Mouse (Mus musculus) layer of hippocampus, adult 2 months (tissue): Measurements from ENCODE around the gene Fbp2. TPM values are rescaled to one million over a fixed set of nuclear protein-coding genes. Genes with fewer than 3 reads are reported as not detected.
"Not testable (repeated sequence)": the region's sequence is repeated elsewhere in the genome, so short reads cannot be mapped to it uniquely, and the experiment has no call there.

Experiments
- DNase-seq, 2 experiments: peaks; one replicate each; pipeline ENCODE4 v3.0.0; 2022; ENCODE audit warnings: low spot score in 2 of 2
- H3K27ac ChIP-seq: fragments of 200-600 bp; 2 replicates; pipeline ENCODE4 v1.8.1; 2022
- H3K4me3 ChIP-seq: fragments of 200-600 bp; 2 replicates; pipeline ENCODE4 v1.8.1; 2022; ENCODE audit warnings: mild to moderate bottlenecking
- CTCF ChIP-seq: fragments of 200-600 bp; conservative IDR thresholded peaks from 2 replicates; pipeline ENCODE4 v1.8.1; 2022; ENCODE audit warnings: antibody characterized with exemption, mild to moderate bottlenecking, moderate library complexity
- total RNA-seq, 2 experiments: library from RNA; stranded (reverse); gene quantifications; 2 replicates each; pipeline ENCODE4 v1.2.3; 2021

The Fbp2 gene
- total RNA-seq, 2 experiments from 2014 or later = not detected

DNA sequence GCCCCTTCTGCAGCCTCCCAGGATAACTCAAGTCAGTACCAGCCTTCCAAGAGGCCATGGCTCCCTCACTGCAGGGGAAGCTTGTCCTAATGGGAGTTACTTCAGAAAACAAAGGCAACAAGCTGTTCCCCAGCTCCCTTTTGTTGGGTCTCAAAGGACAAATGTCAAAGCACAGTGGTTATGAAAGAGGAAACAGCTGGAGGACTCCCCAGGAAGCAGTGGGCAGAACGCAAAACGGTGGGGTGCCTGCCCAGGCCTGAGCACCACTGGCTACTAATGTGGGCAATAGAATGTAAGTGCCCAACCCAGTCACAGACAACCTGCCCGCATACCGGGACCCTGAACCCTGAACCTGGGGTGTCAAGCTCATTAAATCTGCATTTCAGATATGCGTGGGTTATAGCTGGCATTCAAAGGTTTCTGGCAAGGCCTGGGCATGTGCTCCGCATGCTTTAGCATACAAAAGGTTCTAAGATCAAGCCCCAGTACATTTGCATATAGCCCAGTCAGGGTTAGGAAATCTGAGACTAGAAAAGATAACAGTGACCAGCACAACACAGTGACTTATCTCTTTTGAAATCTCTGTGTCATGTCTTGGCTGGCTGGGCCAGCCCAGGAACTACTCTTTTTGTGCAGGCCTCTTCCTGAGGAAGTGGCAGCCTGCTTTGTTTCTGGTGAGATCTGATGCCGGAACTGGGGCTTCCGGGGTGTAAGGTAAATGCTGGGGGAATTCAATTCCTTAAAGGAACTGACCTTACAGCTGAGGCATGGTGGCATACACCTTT is 21.8 kb upstream of the Fbp2 start:
- no peak for DNase-seq
- H3K4me3 ChIP-seq = no peak overlapping the region
- no peak overlapping the region for H3K27ac ChIP-seq
- TF ChIP-seq CTCF = no peak

DNA sequence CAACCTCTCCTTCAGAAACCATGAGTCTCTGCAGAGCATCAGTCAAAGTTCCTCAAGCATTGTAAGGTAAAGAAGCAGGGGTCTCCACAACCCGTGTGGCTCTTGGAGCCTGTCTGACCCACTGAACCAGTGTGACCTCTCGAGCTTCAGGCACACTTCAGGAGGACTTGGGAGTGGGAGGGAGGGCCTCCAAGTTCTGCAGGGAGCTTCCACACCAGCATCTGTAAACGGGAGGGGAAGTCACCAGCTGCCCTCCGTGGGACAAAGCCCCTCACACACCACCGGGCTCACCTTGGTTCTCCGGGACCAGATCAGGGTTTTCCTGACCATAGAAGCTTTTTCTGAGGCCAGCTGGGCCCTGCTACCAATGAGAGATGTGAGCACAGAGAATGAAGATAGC is 21.2 kb upstream of the Fbp2 start:
- no peak overlapping the region for H3K4me3 ChIP-seq
- DNase-seq = no peak
- no peak overlapping the region for H3K27ac ChIP-seq
- TF ChIP-seq CTCF = no peak

DNA sequence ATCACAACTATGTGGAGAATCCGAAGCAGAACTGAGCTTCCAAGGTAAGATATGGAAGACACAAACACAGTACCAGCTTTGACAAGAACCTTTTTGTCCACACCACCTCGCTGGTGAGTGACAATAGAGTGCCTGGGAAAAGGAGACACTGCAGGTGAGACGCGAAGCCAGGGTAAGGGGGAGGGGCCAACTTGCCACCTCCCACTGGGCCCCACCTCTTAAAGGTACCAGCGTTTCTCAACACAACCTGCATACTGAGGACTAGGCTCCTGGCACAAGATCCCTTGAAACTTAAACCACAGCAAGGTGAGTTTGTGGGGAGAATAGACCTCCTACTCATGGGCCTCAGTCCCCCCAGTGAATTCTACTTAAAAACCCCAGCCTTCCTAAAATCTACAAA is 19.0 kb upstream of the Fbp2 start:
- no peak overlapping the region for H3K27ac ChIP-seq
- no peak for DNase-seq
- TF ChIP-seq CTCF = no peak
- H3K4me3 ChIP-seq = no peak overlapping the region

DNA sequence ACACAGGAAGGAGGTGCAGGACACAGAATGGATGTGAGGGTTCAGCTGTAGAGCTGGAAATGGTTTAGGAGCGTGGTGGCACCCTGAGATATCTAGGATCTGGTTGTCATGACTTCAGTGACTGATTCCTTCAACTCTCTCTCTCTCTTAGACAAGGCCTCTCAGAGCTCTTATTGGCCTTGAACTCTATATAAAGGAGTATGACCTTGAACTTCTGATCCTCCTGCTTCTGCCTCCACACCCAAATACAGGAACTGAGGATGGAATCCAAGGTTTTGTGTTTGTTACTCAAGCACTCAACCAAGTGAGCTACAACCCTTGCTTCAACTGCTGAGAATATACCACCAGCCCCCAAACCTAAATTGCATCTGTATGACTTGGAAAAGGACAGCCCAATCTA is 17.9 kb upstream of the Fbp2 start:
- Histone ChIP-seq H3K4me3 (no peak overlapping the region), H3K27ac (no peak overlapping the region)
- DNase-seq = no peak
- no peak for TF ChIP-seq CTCF

DNA sequence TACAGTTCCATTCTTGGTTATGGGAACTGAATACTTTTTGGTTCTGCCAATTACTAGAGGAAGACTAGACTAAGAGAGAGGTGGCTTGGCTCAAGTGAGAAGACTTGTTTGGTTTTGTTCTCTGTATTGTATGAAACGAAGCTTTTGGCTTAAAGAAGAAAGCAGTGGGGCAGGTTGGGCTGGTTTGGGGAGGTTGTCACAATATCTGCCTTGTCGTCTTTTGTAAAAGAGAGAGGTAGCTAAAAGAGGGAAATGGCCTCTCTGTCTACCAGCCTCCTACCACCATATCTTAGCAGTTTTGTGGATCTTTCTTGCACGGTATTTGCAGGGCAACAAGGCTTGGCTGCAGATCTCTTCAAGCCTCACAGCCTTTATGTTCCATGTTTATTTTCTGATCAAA is 14.0 kb upstream of the Fbp2 start:
- Histone ChIP-seq H3K4me3 (no peak overlapping the region), H3K27ac (no peak overlapping the region)
- TF ChIP-seq CTCF = no peak
- DNase-seq = no peak

DNA sequence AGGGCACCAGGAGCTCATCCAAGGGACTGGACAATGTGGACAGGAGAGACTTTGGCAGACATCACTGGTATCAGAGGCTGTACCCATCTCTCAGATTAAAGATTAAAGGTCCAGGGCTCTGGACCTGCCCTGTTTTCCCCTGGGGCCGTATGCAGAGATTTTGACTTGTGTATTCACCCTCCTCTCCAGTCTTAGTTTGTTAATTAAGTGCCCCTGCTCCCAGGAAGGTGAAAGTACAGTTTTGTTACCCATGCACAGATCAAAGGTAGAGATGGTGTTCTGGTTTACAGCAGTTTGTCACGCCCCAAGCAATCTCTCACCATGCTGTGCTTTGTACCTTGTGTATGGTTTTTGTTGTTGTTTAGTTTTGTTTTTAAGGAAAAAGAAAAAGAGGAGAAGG is 12.4 kb upstream of the Fbp2 start:
- DNase-seq = no peak
- TF ChIP-seq CTCF = no peak
- H3K4me3 ChIP-seq = no peak overlapping the region
- H3K27ac ChIP-seq = no peak overlapping the region

DNA sequence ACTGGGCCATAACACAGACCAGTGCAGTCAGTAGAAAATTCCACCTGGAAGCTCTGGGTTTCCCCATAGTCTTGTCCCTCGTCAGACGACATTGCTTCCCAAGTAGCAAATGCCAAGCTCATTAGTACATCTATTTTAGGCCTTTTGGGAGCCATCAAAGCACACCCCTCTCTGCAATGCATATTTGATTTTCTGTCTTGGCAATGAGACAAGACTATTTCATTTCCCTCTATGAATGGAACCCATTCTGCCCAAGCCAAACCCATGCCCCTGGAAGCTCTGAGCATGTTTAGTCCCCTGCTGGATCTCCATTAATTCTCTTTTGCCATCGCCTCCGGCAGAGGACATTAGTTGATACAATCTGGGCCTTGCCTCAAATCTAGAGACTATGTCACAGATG is 8.6 kb upstream of the Fbp2 start:
- TF ChIP-seq CTCF = no peak

DNA sequence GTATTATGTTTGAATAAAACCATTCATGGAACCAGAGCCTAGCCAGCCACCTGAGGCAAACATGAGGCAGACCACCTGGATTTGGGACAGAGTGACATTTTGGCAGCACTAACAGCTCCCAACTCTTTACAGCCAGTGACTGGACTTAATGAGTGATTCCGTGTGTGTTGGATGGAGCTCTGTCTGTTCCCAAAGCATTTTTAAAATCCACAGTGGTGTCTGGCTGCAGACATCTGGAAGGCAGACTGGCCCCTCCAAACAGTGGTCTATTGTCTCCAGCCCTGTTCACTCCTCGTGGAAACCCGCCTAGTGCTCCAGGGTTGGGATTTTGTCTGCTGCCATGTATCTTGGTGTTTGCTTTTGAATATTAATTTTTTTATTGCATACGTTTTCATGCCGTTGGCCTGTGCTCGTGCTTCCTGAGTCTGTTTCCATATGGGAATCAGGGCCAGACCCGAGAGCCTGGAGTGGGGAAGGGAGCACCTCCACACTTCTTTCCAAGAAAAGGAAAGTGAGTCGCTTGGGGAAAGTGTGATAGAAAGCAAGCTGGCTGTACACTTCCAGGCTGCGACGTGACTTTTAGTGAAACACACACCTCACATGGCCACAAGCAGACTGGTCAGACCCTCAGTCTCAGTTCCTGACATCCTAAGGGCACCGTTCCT is 7.6 kb upstream of the Fbp2 start:
- Histone ChIP-seq H3K27ac (no peak overlapping the region), H3K4me3 (no peak overlapping the region)
- DNase-seq = no peak
- no peak for TF ChIP-seq CTCF

More for the DNA sequence above, 8.6 kb upstream of the Fbp2 start:
- peak in 1 of 2 experiments; percentile 7 for DNase-seq
- Histone ChIP-seq H3K4me3 (no peak overlapping the region), H3K27ac (no peak overlapping the region)

DNA sequence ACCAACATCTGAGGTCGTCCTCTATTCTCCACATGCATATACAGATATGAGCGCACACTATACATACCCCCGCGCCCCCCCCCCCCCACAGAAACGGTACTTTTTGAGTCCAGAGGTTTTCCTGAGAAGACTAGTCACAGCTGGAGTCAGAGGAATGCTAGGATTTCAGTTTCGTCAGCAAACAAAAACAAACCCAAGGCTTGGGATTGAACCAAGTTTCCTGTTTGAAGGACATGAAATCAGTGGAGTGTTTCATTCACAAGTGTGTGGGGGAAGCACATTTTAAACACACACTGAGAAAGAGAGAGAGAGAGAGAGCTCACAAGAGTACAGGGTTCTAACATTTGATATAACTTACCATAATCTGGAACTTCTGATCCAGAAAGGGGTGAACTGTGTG is 5.5 kb upstream of the Fbp2 start:
- Histone ChIP-seq H3K27ac (no peak overlapping the region), H3K4me3 (no peak overlapping the region)
- no peak for DNase-seq
- no peak for TF ChIP-seq CTCF

DNA sequence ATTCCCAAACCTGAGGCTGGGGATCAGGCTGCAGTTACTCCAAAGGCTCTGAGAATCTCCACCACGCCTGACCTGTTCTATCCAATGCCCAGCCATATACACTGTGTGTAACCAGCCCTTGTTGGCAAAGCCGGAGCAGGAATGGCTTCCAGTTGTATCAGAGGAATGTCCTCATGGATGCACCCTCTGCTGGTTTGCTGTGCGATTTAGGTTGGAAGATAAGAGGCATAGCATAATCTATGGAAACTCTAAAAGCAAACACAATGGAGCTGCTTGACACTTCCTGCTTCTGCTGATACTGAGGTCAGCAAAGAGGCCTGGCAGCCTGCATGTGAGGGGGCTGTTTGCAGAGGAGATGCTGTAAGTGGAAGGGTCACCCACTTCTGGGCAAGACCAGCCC is 4.7 kb upstream of the Fbp2 start:
- H3K4me3 ChIP-seq = no peak overlapping the region
- TF ChIP-seq CTCF = no peak
- H3K27ac ChIP-seq = no peak overlapping the region
- DNase-seq = no peak

DNA sequence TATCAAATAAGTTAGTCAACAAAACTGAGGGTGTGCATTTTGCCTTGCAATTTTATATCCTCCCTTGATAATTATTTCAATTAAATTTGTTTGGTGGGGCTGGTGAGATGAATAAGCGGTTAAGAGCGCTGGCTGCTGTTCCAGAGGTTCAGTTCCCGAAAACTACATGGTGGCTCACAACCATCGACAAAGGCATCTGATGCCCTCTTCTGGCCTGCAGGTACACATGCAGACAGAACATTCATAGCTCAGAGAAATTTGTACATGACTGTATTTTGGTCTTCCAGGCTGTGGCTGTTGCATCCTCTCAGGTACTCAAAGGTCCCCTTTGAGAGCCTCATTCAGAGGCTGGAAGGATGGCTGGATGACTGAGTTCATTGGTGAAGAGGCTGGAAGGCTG is 1.8 kb upstream of the Fbp2 start:
- Histone ChIP-seq H3K4me3 (no peak overlapping the region), H3K27ac (no peak overlapping the region)
- no peak for DNase-seq
- peak; percentile 37 for TF ChIP-seq CTCF

DNA sequence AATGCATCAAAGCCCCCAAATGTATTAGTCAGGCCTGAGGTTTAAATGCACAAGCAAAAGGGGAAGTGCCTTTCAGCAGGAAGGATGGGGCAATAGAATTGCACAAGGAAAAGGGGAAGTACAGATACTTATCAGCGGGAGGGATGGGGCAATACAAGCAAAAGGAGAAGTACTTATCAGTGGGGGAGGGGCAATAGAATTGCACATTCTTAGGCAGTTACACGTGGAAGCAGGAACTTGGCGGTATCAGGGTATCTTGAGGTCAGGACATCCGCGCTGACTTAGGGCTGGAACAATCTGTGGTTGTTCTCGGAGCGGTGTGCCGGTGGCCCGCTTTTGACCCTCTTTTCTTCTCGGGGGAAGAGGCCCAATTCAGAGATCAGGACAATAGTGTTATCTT is 1.0 kb upstream of the Fbp2 start:
- DNase-seq, H3K4me3 ChIP-seq: not testable (repeated sequence)

DNA sequence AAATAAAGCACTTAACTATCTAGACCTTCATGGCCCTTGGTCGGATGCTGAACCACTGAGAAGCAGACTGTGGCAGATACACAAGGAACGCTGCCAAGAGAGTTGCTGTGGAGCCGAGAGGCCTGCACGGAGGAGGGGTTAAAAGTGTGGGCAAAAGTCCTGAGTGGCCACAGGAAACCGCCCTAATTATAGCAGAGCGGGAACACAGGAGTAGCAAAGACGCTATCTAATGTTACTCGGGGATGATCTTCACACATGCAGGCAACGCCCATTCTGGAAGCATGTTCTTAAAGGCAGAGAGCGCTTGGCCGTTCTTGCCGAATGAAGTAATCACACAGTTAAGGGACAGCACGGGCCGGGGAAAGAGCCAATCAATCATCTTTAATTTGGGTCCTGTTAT is 1.4 kb downstream of the Fbp2 start:
- Histone ChIP-seq H3K4me3 (no peak overlapping the region), H3K27ac (no peak overlapping the region)
- DNase-seq = no peak
- no peak for TF ChIP-seq CTCF

More for the DNA sequence above, 1.0 kb upstream of the Fbp2 start:
- H3K27ac ChIP-seq = not testable (repeated sequence)

DNA sequence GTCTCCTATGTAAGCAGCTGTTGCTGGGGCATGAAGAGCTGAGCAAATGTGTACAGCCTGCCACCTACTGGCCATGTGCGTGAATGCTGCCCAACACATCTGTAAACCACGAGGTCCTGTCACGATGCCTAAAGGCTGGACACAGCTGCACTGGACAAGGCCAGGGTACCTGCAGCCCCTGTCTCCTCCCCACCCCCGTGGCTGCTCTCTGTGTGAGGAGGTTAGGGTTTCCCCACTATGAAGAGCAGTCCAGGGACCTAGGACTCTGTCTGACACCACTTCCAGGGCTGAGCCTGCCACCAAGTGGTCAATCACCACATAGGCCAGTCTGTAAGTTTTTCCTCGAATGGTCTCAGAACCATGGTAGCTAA is 1.9 kb downstream of the Fbp2 start:
- H3K27ac ChIP-seq = no peak overlapping the region
- peak; percentile 91 for TF ChIP-seq CTCF
- peak overlapping the region; percentile 36; the same call in 1 of the 2 replicates for H3K4me3 ChIP-seq
- DNase-seq = peak; percentile 35 to 67
